Mouse (Mus musculus) duodenum, adult 2 months (tissue): ENCODE results near the gene Stag2. TPM values are rescaled to one million over a fixed set of nuclear protein-coding genes. Genes with fewer than 3 reads are reported as not detected.

Experiments
- polyA plus RNA-seq: library from polyadenylated mRNA; depleted of rRNA; stranded (reverse); fragments of >200 nt; gene quantifications from 2 replicates; pipeline ENCODE4 v1.2.3, GENCODE M21; 2012; ENCODE audit warnings: low replicate concordance; rRNA removed

Stag2 gene
- 0.66 and 0.92 TPM in 2 replicates for polyA plus RNA-seq

GRCm38 (mm10) chrX:42148788-42149556, at the start of gene Stag2:
Gene Stag2, plus strand, starts transcription at chrX:42149317.

Other genes with a start within 250 kb of the Stag2 start
- gene Thoc2, start 228.6 kb upstream of the Stag2 start, polyA plus RNA-seq, result 0.70 and 0.83 TPM in 2 replicates
- gene Xiap, start 89.6 kb upstream of the Stag2 start, polyA plus RNA-seq, result 2.5 and 6.8 TPM in 2 replicates